Mouse (Mus musculus): ENCODE measurements at regions not wholly inside any gene's neighbourhood (a gene's known extent, or its start where the extent isn't known, plus 50 kb on each side); places are given as distances from the start of the nearest gene placed in this dataset.

GRCm38 (mm10) chr3:39062415-39062814 is 175.7 kb downstream of the Fat4 start:
- no peak for DNase-seq

GRCm38 (mm10) chr3:39065457-39065856 is 178.7 kb downstream of the Fat4 start:
- DNase-seq = no peak

GRCm38 (mm10) chr3:39069011-39069410 is 182.3 kb downstream of the Fat4 start:
- DNase-seq = no peak

DNA sequence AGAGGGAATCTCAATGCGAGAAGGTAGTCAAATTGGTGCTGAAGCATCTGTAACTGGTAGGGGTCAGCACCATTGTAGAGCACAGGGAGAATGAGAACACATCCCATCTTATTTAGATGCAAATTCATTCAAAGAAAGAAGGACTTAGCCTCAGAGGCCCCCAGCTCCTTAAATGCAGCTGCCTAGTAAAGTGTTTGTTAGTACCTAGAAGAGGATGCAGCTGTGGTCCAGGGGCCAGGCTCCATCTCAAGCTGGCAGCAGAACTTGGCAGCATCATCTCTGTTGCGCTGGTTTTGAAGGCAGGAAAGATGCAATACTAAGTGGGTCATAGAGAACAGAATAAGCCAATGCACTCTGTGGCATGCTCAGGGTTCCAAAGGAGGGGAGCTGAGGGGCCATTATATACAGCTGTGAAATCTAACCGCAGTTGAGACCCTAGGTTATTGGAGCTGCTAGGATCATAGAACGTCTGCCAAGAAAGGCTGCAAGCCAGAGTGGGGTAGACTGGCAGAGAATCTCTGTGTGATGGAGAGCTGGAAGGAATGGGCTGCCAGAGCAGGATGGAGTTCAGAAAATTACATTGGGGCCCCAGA is 196.0 kb downstream of the Fat4 start:
- DNase-seq = no peak

DNA sequence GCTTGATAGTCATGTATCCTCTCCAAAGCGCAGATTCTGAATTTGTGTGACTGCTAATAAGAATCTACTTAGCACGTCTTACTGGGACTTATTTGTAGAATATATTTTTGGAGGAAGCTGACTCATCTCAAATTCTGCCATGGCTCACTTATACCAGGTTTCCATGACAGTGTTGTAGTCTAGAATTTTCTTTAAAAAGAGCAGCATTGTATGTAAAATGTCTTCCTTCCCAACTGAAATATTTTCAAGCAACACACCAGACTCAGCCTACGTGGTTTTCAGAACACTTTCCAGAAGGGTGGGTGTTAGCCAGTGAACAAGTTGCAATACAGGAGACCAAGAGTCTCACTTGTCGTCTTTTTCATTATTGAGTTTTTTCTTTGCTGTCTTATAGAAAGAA is 202.2 kb downstream of the Fat4 start:
- DNase-seq = no peak

DNA sequence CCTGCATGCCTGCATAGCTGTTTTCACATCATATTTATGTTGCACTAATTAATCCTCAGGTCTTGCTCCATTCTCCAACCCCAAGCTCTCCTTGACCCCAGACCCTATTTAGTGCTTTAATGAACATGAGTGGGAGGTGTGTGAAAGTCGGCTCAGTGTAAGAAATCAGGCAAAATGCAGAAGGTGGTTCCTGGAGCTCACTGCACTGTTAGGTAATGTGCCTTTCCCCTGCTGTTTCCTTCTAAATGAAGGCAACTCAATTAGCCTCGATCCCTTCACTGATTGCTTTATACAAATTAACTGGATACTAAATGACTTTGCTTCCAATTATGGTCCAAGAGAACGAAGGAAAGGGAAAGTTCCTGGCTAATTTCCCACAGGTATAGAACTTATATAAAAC is 215.6 kb downstream of the Fat4 start:
- DNase-seq = no peak

DNA sequence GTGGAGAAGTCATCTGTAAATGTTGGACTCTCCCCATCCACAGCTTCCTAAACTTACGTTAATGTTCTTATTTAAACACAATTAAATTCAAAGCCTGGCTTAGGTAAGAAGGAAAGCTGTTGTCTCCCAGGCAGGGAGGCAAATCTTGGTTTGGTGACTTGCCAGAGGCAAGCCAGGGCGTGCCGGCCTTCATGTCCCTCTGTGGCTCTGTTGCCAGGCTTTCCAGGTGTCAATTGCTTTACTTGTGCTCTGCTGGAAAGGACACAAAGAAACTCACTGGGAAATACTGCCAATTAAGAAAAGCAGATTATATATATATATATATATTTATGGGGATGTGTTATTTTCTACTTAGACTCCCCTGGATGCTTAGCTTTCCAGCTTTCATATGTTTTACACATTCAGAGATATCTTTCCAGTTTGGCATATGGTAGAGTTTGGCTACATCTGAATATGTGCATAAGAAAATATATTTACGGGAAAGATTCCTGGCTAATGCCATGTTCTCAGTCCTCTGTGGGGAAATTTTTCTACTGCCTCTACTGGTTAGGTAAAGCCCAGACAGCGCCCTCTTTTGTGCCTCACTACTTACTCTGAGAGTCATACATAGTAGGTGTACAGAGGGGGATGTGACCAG is 223.1 kb downstream of the Fat4 start:
- no peak for DNase-seq

- DNase-seq = no peak
These were observed 227.3 kb downstream of the Fat4 start for GRCm38 (mm10) chr3:39114056-39114455.

DNA sequence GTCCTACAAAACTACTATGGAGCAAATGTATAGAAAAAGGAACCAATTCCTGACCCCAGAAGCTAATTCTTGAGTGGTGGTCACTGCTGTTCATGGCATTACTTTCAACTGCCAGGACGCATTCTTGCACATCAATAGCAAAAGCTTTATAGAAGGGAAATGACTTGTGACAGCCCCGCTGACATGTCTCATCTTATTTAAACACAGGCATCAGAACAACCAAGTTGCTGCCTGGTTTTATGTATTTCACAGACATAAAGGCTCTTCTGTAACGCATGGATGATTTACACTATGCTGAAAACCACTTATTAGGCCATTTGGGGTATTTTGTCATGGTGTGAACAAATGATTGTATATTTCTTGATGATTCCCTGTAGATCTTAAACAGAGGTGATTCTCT is 228.1 kb downstream of the Fat4 start:
- no peak for DNase-seq

DNA sequence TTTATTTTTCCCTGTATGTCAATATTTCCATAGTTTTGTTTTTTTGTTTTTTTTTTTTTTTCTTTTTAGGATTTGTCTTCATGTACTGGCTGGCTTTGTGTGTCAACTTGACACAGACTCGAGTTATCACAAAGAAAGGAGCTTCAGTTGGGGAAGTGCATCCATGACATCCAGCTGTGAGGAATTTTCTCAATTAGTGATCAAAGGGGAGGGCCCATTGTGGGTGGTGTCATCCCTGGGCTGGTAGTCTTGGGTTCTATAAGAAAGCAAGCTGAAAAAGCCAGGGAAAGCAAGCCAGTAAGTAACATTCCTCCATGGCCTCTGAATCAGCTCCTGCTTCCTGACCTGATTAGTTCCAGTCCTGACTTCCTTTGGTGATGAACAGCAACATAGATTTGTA is 228.7 kb downstream of the Fat4 start:
- no peak for DNase-seq

DNA sequence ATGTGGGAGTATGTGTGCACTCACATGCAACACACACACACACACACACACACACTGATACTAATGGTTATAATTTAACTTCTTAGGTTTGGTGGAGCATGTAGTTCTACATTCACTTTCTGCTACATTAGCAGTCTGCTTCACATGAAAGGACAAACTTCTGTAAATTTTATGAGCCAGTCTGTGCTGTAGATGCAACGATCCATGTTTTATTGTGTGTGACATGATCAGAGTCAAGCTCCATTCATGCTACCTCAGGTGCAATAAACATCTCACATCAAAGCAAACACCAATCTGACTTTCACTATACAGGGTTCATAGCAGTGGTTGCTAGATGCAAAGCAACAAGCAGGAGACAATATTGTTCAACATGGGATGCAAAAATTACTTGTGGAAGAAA is 235.5 kb downstream of the Fat4 start:
- no peak for DNase-seq

DNA sequence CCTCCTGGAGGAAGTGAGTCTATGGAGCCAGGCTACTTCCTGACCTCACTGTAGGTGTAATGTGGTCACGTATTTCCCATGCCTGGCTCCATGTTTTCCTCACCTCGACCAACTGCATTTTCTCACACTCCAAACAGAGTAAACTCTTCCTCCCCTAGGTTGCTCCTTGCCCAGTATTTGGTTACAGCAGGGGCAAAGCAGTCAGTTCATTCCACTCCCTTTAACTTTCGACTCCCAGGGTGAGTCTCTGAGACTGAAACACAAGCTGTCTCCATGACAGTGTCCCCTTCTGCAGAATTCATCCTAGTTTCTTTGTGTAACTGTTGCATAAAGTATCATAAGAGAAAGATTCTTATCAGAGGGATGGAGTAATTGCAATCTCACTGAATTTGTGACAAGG is 243.8 kb downstream of the Fat4 start:
- DNase-seq = no peak

DNA sequence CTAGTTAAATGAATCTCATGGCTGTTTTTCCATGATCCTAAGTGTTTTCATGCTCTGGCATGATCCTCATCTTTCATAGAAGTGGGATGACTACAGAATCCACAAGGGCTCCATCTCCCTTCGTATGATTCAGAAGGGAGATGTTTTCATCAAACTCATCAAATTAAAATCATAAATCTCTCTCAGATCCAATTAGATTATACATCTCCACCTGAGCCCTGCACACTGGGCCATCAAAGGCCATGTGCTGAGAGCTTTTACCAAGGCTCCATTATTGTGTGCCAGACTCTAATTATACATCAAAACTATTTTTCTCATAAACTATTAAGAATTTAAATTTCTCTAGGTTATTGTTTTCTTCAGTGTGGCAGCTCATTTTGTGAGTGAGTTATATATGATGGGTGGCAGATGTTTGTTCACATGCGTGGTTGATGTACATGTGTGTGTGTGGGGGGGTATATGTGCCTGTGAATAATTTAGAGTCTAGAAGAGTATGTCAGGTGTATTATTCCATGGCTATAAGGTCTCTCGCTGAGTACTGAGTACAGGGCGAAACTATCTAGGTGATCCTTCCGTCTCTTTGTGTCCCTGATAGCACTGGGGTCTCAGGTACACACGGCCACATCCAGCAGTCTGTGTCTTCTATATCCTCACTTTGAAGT is 278.4 kb downstream of the Fat4 start:
- no peak for DNase-seq

DNA sequence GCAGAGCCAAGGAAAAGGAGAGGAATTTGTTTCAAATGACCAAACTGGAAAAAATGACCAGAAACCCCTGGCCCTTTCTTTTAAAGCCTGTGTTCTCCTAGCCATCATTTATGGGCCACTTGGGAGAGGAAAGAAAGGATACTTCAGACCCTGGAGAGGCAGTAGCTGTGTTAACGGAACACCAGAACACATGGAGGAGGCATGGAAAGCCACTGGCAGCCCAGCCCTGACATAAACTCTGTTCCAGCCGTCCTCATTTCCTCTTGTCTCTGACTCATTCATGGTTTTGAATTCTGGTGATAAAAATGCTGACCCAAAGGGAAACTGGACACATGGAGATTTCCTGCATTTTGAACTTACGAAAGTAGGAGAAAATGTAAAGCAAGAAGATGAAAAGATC is 295.9 kb downstream of the Fat4 start:
- DNase-seq = no peak

- no peak for DNase-seq
These were observed 308.4 kb downstream of the Fat4 start for GRCm38 (mm10) chr3:39195102-39195501.

DNA sequence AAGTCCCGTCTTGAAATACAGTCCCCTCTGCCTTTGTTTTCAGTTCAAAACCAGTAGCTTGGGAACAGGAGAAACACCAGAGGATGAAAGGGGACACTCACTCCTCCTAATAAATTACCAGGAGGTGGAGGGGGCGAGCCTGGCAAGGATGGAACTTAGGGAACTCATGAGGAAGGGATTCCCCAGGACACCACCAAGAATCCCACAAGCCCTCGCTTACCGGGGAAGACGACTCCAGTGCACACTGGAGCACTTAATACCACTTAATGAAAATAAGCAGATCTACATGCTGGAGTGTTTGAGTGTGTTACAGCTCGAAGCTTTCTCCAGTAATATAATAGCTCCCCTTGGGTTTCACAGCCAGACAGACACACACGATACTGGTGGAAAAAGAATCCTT is 315.9 kb downstream of the Fat4 start:
- no peak for DNase-seq

- no peak for DNase-seq
These were observed 321.9 kb downstream of the Fat4 start for GRCm38 (mm10) chr3:39208651-39209050.

DNA sequence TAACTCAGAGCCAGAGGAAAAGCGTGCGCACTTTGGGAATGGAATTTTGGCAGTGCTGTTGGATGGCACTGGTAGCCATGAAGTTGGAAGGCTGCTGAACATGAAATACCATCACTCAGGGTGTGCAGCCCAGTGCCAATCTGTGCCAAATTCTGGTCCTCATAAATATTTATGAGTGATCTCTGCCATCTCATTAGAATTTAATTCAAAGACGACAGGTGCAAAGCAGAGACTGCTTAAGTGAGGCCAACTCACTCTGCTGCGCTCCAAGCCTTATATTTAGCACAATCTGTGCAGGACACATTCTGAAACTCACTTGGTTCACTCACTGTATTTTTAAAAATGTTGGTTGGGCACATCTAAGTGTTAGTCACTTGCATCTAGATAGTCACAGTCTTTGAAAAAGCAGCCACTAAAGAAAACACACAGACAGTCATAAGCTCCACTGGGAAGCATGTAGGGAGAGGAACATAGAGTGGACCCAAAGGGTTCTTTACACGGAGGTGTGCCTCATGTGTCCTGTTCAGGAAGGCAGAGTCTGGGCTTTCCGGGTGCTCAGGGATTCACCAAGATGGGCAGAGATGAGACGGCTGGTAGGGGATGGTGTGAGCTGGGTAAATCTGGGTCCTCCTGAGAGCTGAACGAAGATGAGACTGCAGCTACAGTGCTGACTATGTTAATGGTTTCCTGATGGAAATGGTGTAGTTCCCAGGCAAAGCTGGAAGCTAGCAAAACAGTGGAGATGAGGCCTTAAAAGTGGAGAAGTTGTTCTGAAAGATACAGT is 322.8 kb downstream of the Fat4 start:
- peak; percentile 8 for DNase-seq

GRCm38 (mm10) chr3:39211670-39212069 is 324.9 kb downstream of the Fat4 start:
- no peak for DNase-seq

DNA sequence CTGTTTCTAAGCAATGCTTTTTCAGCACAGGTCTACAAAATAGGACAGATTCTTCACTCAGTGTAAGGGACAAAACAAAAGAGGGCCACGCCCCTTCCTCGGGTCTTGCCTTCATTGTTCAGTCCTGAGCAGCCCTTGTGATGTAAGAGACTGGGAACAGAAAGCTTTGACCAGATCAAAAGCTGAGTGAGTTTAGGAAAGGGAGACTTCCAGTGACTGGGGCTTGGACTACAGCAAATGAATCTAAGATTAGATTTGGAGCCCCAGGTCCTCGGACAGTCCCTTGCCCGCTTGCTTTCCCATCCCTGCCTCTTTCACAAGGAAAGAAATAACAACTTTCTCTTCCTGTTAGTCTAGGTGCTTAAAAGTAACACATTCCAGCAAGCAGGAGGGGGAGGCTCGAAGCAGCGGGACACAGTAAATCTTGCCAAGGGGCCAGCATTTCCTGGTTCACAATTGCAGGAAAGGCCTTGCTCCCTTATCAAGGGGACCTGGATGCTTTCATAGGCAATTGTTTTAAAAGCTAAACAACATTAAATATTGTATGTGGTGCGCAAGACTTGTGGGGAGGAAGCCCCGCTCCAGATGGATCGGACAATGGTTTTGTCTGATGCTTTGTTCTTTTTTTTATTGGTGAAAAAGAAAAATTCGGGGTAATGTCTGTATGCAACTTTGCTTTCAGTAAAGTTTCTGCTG is 333.4 kb downstream of the Fat4 start:
- DNase-seq = no peak

- no peak for DNase-seq
These were observed 333.9 kb downstream of the Fat4 start for GRCm38 (mm10) chr3:39220707-39221034.

DNA sequence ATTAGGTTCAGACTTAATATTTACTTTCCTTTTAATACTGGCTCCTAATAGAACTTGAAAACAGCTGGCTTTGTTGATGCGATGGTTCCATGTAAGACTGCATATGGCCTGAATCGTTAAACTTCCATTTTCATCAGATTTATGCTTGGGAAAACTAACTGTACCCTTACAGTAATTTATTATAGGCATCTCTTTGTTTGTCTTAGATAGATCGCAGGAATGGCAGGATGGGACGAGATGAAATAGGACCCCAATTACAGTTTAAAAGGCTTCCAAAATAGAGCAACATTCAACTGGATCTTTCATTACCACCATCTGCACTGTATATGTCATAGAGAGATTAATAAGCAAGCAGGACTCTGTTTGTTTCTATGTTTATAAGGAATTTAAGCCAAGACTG is 335.3 kb downstream of the Fat4 start:
- no peak for DNase-seq

- DNase-seq = no peak
These were observed 348.2 kb downstream of the Fat4 start for GRCm38 (mm10) chr3:39234921-39235320.

Measured in right cerebral cortex, postnatal 14 days (tissue).